Mouse (Mus musculus): ENCODE measurements at regions not wholly inside any gene's neighbourhood (a gene's known extent, or its start where the extent isn't known, plus 50 kb on each side); places are given as distances from the start of the nearest gene placed in this dataset.
A peak's percentile ranks its signal among the peaks of the same experiment; 100 is the strongest.
"Not testable (repeated sequence)": the region's sequence is repeated elsewhere in the genome, so short reads cannot be mapped to it uniquely, and the experiment has no call there.

DNA sequence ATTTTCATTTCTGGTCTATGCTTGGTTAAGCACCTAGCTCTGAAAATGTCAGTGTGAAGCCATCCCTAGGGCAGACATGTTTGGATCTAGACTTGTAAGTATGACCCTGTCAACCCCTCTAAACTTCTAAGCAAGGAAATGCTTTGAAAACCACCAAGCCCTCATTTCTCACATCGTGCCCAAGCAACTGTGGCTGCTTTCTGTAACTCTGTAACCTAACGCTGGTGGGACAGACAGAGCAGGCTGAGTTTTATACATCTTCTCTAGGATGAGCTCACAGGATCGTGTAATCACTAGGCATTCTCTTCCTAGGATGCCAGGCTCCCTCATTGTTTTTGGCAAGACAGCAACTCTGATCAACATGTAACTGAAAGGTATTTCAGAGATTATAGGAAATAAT, 309.6 kb upstream of the Pkdcc start:
- no peak for DNase-seq (ENCODE audit: low spot score in 2 of 2)

DNA sequence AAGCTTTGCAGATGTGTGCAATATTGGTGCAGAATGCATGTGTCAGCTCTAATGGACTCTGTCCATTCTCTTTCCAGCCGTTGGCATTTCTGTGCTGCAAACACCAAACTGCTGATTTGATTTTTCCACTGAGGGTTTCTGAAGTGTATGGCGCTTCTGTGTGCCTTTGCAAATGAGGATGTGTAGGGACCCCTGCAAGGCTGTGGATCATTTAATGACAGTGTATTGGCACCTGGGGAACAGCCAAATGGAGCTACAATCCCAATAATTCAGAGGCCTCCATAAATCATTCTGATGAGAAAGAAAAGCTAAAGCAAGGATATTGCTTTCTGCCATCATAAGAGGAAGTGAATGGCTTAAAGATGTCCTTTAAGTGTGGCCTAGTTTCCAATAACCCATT, 305.9 kb upstream of the Pkdcc start:
- DNase-seq (ENCODE audit: low spot score in 2 of 2): no peak

DNA sequence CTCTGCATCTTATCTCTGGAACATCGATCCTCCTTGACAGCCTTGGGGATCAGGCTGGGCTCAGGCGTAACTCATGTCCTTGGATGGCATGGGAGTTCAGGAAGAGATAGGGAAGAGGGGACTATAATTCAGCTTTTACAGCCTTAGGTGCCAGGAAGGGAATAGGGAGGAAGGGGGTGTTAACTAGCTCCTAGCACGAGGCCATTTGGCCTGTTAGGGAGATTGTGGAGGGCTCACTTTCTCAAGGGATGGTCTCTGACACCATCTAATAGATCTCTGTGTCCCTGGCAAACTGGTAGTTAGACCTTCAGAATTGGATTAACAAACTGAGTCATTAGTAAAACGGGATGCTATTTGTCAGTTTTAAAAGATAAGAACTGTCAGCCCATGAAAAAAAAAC, 292.1 kb upstream of the Pkdcc start:
- not testable (repeated sequence) for DNase-seq (ENCODE audit: low spot score in 2 of 2)

DNA sequence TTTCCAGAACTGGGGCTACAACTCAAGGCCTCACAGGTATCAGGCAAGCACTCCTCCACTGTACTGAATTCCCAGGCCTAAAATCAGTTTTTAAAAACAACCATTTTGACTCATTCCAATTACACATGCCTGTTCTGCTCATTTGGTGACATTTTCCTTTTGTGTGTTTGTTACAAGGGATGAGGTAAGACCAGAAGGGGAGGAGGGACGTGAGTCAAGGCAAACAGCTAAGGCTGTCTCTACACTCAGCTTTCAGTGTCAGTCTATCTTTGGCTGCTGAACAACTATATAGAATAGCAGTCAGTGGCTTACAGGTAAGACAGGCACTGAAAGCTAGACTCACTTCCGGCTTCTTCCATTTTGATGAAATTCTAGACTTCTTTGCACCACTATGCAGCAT, 289.3 kb upstream of the Pkdcc start:
- no peak for DNase-seq (ENCODE audit: low spot score in 2 of 2)

DNA sequence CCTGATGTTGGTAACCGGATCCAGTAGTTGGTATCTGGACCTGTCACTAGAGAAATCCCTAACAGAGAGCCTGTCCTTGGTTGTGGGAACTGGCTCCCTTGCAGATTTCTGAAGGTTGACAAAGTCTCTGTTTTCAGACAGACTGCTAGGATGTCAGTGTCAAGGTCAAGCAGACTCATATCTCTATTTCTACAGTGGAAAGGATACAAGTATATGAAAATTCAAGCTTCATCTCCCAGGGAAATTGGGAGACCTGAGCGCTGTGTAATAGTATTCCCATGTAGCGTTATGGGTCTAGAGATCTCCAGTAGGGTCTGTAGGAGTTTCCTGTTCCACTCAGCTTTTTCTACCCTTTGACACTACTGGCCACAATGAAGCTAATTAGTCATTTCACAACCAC, 287.4 kb upstream of the Pkdcc start:
- DNase-seq (ENCODE audit: low spot score in 2 of 2): no peak

DNA sequence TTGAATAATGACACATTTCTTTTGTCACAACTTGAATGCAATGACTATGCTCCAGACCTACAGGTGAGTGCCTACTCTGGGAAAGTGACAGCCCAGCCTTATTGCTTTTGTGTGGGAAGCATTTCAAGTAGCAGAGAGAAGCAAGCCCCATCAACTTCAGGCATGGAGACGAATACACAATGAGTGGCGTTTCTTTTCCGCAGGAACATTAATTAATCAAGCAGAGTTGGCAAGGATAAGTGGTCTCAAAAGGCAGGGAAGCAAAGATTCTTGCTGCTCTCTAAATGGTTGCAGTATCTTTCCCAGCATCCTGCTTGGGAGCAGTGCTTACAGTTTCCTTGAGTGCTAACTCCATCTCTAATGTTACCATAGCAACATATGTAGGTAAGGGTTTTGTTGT, 285.6 kb upstream of the Pkdcc start:
- DNase-seq (ENCODE audit: low spot score in 2 of 2): no peak

DNA sequence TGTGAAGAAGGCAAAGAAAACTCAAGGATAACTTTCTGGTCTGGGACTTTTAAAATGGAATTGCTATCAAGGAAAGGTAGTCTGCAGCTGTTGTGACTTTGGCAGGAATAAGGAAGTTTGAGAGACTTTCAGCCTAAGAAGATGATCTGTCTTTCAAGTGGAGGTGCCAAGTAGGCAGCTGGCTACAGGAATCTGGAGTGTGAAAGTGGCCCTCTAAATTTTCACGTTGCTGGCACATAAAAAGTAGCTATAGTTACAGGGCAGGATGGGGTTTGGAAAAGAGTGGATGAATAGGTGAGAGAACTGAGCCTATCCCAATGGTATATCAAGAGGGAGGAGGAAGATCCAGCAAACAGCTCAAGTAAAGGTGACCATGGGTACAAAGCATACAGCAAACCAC, 284.4 kb upstream of the Pkdcc start:
- no peak for DNase-seq (ENCODE audit: low spot score in 2 of 2)

DNA sequence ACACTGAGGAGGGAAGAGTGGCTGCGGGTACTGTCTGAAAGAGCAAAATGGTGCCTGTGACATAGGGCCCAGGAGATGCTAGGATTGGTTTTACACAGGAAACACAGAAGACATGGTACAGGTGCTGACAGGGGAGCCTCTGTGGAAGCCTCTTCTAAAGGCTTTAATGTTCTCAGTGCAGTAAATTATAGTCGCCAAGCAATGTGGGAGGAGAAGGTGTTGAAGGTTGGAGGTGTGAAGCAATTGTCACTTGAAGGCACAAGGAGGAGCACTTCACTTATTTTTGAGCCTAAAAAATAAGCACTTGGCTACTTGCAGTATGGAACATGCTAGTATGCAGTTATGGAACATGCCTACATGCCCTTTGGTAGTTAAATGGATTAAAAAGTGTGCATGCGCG, 283.6 kb upstream of the Pkdcc start:
- no peak for DNase-seq (ENCODE audit: low spot score in 2 of 2)

DNA sequence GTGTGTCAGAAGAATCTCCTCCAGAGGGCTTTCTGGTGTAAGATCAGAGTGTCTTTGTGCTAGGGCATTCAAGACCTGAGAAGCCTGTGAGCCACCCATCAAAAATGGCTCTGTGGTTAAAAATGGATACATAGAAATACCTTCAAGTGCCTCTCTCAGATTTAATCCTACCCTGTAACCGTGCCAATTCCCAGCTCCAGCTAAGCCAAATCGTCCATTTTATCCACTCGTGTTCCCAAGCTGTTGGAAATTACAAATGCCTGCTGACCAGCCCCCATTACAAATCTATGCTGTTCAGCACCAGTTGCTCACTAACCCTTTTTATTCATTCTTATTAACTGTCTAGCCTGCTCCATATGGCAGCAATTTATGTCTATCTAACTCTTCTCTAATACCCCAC, 278.3 kb upstream of the Pkdcc start:
- DNase-seq (ENCODE audit: low spot score in 2 of 2): no peak

DNA sequence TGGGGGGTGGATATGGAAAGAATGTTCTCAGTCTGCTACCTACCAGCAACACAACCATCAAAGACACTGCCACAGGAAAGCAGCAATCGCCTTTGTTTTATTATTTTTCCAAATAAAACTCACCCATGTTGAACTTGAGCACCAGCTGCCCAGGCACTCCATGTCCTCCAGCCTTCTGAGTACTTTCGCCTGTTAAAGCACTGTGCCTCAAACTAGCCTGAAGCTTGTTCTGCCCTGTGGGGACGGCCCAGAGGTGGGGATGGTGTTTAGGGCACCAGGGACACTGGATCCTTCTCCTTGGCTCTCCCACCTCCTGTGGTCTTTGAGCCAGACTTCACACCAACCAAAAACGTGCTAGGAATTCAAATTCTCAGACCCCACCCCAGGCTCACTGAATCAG, 269.0 kb upstream of the Pkdcc start:
- no peak for DNase-seq (ENCODE audit: low spot score in 2 of 2)

DNA sequence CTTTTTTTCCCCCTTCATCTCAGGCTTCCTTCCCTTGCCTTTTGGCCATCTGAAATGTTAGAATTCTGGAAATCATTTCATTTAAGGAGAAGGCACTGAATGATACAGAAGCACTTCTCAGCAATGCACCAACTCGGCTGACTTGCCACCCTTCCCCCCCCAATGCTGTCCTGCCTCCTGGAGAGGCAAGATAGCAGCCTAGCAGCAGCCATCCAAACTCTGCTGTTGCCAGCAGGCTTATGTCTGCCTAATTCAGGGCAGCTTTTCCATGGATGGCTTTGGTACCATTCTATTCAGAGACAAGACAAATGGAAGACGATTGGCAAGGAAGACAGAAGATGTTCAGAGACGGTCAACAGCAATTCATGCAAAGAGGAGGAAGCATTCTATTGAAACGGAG, 265.3 kb upstream of the Pkdcc start:
- no peak for DNase-seq (ENCODE audit: low spot score in 2 of 2)

DNA sequence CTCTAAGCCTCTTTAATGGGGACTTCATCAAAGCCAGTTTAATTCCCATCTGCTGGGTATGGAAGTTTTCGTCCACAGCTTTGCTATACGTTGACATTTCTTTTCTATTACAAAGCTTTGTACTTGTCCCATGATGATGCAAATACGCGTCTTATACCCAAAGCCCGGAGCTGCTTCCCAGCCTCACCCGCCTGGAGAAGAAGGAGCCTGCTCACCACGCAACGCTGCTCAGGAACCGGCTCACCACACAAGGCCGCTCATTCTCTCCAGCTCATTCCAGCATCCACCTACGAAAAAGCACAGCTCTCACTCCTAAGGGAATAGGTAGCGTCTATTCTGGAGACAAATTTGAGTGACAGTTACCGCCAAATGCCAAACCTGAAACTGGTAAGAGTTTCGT, 264.8 kb upstream of the Pkdcc start:
- no peak for DNase-seq (ENCODE audit: low spot score in 2 of 2)

DNA sequence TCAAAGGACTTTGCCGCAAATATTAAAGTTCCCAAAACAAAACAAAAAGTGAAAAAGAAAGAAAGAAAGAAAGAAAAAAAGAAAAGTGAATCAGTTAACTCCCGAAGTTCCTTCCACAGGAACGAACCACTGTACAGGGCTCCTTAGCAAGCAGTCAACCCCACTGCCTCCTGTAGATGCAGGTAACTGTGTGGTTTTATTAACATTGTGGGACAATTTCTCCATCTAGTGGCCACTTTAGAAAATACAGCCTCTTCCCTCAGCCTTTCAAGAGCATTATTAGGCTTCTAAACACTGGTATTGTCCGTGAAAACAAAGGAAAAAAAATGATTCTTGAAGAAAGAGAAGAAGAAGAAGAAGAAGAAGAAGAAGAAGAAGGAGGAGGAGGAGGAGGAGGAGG, 257.7 kb upstream of the Pkdcc start:
- peak in 1 of 2 experiments; percentile 62 for DNase-seq (ENCODE audit: low spot score in 2 of 2)

DNA sequence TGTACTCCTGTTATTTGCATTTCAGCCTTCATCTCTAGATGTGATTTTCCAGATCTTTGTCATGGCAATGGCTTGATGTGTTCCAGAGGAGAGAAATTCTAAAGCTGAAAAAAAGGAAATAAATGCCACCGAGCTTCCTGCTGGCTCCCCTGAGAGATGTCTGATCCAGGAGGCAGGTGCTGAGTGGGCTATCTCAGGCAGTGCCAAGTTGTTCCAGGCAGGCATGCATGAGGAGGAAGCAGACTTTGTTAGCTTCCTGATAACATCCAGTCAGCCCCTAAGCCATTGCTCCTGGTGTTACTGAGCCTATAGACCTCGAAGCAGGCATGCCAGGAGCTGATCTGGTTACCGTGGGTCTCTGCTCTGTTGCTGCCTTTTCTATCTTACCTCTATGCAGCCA, 251.7 kb upstream of the Pkdcc start:
- peak in 1 of 2 experiments; percentile 30 for DNase-seq (ENCODE audit: low spot score in 2 of 2)

DNA sequence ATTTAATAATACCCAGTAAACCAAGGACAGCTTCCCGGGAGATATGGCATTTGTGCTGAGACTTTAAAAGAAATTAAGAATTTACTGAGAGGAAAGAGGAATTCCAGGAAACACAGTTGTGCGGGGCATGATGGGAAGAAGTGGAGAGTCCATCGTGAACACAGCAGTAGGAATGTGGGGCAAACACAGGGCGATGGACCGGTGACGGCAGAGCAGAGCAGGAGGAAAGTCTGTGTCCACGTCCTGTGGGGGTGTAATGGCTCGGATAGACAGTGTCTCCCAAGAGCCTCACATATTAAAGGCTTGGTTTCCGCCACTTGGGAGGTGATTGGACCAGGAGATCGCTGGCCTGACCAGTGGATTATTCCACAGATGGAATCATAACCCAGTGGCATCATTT, 215.4 kb upstream of the Pkdcc start:
- no peak for DNase-seq (ENCODE audit: low spot score in 2 of 2)

DNA sequence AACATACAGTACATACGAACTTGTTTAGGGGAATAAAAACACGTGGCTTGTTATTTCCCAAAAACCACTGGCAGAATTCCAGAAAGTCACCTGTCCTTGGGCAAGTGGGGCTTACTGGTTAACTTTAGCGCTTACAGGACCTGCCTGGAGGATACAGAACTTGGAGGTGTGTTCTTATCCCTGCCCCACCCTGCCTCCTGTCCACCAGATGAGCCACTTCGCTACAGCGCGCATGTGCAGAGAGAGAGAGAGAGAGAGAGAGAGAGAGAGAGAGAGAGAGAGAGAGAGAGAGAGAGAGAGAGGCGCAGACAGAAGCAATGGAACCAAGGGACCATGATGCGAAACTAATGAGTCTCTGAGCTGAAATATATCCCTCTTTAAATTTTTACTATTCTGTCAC, 214.7 kb upstream of the Pkdcc start:
- DNase-seq (ENCODE audit: low spot score in 2 of 2): no peak

DNA sequence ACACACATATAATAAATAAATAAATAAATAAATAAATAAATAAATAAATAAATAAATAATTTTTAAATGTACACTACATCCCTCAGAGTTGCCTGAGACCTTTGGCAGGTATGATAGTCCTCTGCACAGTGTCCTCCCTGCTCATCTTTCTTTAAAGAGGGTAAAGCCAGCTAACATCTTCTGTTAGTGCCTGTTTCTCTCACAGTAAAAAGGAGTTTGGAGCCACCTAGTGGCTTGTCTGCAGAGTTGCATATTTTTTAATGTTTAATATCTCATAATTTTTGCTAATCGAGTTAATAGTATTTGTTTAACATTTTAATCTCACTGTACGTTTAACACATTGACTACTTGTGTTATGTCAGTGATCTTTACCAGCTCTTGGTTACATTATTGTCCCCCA, 213.5 kb upstream of the Pkdcc start:
- peak in 1 of 2 experiments; percentile 24 for DNase-seq (ENCODE audit: low spot score in 2 of 2)

DNA sequence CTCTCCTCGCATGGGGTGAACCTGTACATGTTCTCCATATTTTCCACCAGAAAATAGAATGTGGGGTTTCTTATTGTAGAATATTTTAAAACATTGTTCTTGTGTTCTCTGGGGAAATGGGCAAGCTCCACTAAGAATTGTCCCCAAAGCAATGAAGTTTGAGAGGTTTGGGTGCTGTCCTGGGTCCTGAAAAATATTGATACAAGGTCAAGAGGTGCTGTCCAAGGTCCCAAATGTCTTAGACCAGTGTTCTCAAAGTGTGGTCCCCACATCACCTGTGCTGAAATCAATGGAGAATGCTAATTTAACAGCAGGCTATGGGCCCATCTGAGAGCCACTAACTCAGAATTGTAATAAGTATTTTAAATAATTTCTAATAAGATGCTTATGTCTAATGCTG, 204.2 kb upstream of the Pkdcc start:
- DNase-seq (ENCODE audit: low spot score in 2 of 2): no peak

DNA sequence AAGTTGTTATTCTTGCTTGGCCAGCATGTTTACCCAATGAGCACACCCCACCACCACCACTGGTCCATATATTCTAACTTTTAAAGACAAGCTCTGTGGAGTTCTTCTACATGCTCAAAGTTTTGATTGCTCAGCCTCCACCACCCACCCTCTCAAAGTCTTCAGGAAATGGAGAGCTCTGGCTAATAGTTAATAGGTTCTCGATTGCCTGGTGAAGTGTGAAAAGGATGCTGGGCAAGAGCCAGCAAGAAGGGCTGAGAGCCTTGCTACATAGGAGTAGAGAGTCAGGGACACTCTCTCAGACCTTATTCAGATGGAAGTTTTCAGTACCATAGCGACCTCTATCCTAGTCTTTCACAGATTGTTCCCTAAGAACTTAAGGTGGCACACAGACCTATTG, 199.4 kb upstream of the Pkdcc start:
- DNase-seq (ENCODE audit: low spot score in 2 of 2): no peak

DNA sequence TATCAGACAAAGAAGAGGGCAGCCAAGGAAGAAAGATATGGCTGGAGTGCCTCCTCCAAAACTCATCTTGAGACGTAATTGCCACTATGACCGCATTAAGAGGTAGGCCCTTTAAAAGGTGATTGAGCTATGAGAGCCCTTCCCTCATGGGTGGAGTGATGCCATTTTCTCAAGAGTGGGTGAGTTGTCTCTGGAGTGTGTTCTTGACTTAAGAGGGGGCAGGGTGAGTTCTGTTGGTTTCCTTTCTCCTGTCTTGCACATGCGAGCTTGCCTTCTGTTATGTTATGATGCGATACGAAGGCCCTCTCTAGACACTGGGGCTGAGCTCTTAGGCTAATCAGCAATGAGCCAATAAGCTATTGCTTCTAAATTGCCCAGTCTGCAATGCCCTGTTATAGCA, 198.2 kb upstream of the Pkdcc start:
- DNase-seq (ENCODE audit: low spot score in 2 of 2): no peak

DNA sequence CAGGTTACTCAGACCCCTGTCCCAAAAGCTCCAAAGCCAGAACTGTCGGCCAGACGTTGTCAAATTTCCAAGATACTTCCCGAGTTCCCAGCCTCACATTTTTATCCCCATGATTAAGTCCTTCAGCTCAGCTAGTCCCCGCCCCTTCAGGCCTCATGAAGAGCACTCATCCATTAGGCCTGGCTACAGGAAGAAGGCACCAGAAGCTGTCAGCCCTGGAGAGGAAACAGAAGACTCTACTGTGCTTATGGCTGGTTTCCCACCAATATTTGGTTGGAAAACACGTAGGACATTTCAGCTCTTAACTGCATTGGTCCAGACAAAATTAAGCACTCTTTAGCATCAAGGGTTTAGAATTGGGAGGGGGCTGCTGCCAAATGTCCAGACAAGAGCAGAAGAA, 195.8 kb upstream of the Pkdcc start:
- no peak for DNase-seq (ENCODE audit: low spot score in 2 of 2)

DNA sequence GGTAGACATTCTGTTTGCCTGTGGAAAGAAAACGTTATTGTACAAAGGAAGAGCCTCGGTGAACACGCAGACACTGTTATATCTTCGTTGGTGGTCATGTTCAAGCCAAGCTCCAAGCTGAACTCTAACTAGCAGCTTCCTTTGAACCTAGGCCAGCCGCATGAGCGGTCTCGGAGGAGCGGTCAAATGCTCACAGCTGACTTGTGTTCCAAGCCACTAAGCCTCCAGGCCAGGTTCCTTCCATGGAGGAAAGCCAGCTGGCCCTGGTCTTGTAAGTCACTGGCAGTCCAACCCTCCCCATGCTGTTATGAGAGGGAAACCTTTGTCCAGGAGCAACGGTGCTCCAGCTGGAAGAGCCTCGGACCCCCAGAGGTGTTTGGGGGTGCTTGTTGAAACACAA, 194.5 kb upstream of the Pkdcc start:
- peak; percentile 26 to 55 for DNase-seq (ENCODE audit: low spot score in 2 of 2)

DNA sequence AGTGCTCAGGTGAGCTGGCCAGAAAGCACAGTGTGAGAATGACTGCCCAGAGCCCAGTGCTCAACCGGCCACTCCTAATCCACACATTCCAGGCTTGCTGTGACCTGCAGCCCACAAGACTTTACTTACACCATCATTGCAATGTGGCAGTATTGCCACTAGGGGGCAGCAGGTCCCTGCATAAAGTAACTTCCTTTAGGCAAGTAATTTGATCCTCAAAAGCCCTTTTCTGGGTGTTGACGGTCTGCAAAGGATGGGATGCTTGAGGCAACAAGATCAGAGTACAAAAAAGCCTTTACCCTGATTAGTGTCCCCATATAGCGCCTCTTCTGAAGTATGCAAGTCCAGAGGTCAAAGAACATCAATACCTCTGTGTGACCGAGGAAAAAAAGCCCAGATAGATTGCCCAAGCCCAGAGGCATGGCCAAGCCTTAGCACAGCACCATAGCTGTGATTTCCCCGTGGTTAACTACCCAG, 189.7 kb upstream of the Pkdcc start:
- peak; percentile 82 to 87 for DNase-seq (ENCODE audit: low spot score in 2 of 2)

DNA sequence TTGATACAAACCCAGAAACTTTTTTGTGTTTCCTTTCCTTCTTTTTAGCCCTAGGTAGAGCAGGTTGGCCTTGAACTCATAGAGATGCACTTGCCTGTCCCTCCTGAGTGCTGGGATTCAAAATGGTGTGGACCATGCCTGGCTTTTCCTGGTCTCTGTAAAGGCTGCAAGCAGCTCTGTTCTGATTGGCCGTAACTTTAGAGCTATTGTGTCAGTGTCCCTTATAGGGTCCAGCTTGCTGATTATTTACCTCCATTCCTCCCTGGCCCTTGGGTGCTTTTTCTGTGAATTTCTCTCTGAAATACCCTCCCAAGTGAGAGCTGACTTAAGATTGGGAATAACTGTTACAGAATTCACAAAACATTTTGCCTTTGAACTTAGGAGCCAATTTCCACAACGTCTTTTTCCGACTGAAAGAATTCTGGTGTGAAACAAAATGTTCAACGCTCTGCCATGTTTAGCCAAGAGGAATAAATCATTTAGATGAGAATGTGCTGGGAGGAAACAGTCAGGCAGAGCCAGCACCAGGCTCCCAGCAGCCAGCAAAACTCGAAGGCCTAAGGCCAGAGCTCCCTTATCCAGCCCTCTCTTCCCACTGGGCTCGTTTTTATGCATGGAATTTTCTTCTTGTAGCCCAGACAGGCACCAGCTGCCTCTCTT, 180.0 kb upstream of the Pkdcc start:
- DNase-seq (ENCODE audit: low spot score in 2 of 2): no peak
